Mouse (Mus musculus) embryonic fibroblast, embryonic 13.5 days (primary cell): ENCODE data around the gene Aunip. TPM values are rescaled to one million over a fixed set of nuclear protein-coding genes. Genes with fewer than 3 reads are reported as not detected.
A peak's percentile ranks its signal among the peaks of the same experiment; 100 is the strongest.

Source experiments
- H3K27ac ChIP-seq: 2 replicates; pipeline ENCODE4 v1.5.1; 2012; ENCODE audit warnings: low read length, control low read depth, inconsistent platforms; ENCODE audit not compliant: insufficient read depth
- H3K4me1 ChIP-seq: 2 replicates; pipeline ENCODE4 v1.6.1; 2011; ENCODE audit warnings: low read length; ENCODE audit not compliant: control insufficient read depth, insufficient read depth
- H3K4me3 ChIP-seq: 2 replicates; pipeline ENCODE4 v1.5.1; 2011; ENCODE audit warnings: mild to moderate bottlenecking, control low read depth, low read length; ENCODE audit not compliant: insufficient read depth
- CTCF ChIP-seq: IDR thresholded peaks from 2 replicates; pipeline ENCODE4 v1.5.1; 2011; ENCODE audit warnings: mild to moderate bottlenecking, control low read depth, low read length, moderate library complexity, borderline replicate concordance; ENCODE audit not compliant: insufficient read depth
- POLR2A ChIP-seq: IDR thresholded peaks from 2 replicates; pipeline ENCODE4 v1.6.1; 2011; ENCODE audit warnings: low read depth, mild to moderate bottlenecking, control low read depth, low read length, moderate library complexity
- polyA plus RNA-seq: library from polyadenylated mRNA; stranded (reverse); fragments of >200 nt; gene quantifications from 2 replicates; pipeline ENCODE4 v1.2.4, GENCODE M21; 2011; ENCODE audit warnings: low read depth; ENCODE audit not compliant: missing spikeins, insufficient read length

The Aunip gene
- polyA plus RNA-seq, 1 experiment: 9.7 TPM

DNA sequence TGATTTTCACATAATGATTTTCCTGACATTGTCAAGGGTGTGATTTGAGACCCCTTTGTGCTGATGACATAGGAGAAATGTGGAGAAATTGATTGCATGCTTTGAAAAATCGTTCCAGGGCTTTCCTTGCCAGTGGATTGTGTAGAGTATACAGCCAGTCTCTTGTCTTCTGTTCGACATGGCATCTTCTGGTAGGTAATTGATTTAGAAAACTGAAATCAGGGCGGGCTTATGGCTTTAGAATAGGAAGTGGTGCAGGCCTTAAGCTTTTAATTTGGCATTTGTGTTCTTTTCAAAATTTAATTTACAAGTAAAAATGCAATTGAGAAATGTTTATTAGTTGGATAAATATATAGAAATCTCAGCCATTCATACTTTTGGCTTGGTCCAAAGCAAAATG lies 40.8 kb upstream of the Aunip start:
- TF ChIP-seq CTCF (no peak), POLR2A (no peak)
- Histone ChIP-seq H3K4me1 (no peaks in the 10 kb centered on the region; the same call in 1 of the 2 replicates), H3K27ac (no peak overlapping the region), H3K4me3 (peak overlapping the region; percentile 22)

DNA sequence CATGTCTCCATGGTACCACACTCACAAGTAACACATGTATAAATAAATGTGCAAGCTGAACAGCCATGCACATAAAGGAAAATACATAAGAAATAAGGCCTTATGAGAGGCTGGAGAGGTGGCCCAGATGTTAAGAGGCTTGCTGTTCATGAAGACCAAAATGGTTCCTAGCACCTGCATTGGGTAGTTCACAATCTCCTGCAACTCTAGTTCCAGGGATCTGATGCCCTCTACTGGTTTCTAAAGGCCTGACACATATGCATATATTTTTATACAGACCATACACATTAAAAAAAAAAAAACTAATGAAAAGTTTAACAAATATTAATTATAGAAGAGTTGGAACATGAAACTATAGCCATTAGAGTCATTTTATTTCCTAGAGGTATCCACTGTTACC lies 39.3 kb upstream of the Aunip start:
- TF ChIP-seq POLR2A (no peak), CTCF (no peak)
- Histone ChIP-seq H3K4me1 (no peaks in the 10 kb centered on the region; the same call in 1 of the 2 replicates), H3K4me3 (no peak overlapping the region), H3K27ac (no peak overlapping the region)

DNA sequence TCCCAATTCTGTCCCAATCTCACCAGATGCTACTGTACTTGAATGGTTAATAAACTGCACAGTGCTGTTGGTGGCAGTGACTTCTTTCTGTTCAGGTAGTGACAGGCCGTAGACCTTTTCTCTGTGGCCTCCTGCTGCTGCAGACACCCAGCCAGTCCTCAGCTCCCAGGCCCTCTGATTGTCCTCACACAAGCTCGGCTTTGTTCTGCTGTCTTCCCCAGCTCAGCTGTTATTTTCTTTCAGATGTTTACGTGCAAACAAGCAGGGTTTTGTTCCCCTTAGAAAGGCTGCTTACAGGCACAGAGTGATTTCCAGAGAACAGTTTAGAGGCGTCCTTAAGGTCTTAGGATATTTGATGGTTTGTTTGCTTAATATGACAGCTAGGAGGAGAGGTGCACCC lies 37.0 kb upstream of the Aunip start:
- no peaks in the 10 kb centered on the region for H3K4me1 ChIP-seq
- no peak overlapping the region for H3K4me3 ChIP-seq
- no peak overlapping the region for H3K27ac ChIP-seq
- no peak for TF ChIP-seq CTCF

DNA sequence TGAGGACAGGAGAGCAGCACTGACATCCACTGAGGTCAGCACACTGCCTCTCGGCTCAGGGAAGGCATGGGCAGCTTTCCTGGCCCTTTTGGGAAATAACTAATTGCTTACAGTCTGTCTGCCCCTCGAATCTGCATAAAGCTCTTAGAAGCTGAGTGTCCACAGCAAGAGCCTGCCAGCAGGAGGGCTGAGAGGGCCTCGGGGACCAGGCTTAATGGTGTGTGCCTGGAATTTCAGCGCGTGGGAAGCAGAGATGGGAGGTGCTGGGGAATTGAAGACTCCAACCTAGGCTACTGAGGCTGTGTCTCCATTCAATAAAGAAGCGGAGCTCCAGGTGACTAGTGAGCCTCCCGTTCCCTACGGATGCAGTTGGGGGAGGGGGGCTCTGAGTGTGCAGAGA lies 36.6 kb upstream of the Aunip start:
- Histone ChIP-seq H3K27ac (no peak overlapping the region), H3K4me1 (no peaks in the 10 kb centered on the region), H3K4me3 (no peak overlapping the region)
- no peak for TF ChIP-seq POLR2A
- no peak for TF ChIP-seq CTCF

DNA sequence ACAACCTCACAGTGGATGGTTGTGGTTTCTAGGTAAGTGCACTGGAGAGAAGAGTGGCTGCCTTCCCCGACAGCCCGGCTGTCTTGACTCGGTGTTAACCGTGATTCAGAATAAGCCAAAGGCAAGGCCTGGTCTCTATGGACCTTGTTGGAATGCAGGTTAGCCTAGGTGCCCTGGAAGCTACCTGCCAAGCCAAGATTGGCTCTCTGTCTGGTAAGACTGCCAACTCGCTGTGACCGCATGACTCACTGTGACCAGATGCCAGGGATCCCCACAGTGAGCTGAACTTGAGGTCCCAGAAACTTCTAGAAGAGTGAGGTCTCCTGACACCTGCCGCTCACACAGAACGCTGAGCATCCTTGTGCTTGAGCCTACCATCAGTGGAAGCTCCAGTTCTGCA lies 33.9 kb upstream of the Aunip start:
- no peaks in the 10 kb centered on the region for H3K4me1 ChIP-seq
- no peak overlapping the region for H3K4me3 ChIP-seq
- TF ChIP-seq CTCF: no peak
- TF ChIP-seq POLR2A: no peak
- no peak overlapping the region for H3K27ac ChIP-seq

DNA sequence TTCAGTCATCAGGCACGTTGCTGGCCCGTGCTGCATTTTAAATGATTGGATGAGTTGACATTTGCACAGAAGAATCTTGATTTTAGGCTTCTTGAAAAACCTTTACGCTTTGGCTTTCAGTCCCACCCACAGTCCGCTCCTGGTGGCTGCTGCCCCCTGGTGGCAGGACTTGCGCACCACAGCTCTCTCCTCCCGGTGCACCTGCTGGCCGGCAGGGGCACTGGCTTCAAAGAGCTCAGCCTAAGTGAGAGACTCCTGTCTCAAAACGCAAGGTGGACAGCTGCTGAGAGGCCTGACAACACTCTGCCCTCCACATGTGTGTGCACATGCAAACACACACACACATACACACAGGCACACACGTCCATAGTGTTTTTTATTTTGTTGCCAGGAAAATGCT lies 32.8 kb upstream of the Aunip start:
- H3K4me1 ChIP-seq: no peaks in the 10 kb centered on the region; the same call in 1 of the 2 replicates
- no peak overlapping the region for H3K27ac ChIP-seq
- TF ChIP-seq POLR2A (no peak), CTCF (peak; percentile 99)
- no peak overlapping the region for H3K4me3 ChIP-seq

DNA sequence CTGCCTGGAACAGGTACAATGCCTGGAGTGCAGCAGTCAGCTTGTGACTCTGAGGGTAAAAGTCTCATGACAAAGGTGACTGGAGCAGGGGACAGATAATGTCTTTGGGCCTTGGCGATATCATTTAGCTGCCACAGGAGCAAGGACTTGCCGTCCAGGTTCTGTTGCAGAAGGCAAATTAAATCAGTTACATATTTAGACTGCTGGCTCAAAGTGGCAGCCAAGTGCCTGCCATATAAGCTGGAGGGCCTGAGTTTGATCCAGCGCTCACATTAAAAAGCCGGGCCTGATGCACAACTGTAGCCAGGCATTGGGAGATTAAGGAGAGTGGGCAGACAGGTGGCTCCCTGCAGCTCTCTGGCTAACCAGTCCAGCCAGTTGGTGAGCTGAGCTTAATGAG lies 31.0 kb upstream of the Aunip start:
- H3K4me1 ChIP-seq: no peaks in the 10 kb centered on the region; the same call in 1 of the 2 replicates
- H3K4me3 ChIP-seq: no peak overlapping the region
- TF ChIP-seq CTCF (no peak), POLR2A (no peak)
- H3K27ac ChIP-seq: no peak overlapping the region

DNA sequence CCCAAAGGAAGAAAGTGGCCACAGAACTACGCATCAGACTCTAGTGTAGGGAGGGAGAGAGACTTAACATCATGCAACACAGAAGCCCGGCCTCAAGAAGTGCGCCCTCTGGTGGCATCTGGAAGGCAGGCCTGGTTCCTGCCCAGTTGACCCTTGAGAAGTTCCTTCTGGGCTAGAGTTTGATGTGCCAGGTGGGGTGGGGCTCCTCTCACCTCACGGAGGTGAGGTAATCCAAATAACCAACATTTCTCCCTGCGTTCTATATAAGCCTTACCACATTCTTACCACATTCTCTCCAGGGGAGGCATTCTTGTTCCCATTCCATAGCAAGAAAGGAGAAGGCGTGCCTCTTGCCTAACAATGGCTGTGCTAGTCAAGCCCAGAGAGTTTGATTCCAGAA lies 29.9 kb upstream of the Aunip start:
- no peak overlapping the region for H3K4me3 ChIP-seq
- H3K27ac ChIP-seq: no peak overlapping the region
- no peaks in the 10 kb centered on the region; the same call in 1 of the 2 replicates for H3K4me1 ChIP-seq
- no peak for TF ChIP-seq POLR2A
- TF ChIP-seq CTCF: peak; percentile 71; the same call in 1 of the 2 replicates

DNA sequence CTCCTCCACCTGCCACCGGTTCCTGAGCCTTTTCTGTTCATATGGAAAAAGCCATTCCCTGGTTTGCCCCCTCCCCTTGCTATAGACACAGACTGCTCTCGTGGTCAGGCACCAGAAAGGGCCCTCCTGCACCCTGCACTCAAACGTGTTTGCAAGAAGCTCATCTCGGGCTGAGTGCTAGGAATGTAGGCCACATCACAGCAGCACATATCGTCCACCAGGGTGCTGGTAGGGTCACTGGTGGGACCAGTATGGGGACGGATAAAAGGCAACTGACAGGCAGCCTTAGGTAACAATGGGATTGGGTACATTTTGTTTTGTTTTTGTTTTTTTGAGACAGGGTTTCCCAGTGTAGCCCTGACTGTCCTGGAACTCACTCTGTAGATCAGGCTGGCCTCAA lies 29.5 kb upstream of the Aunip start:
- H3K4me1 ChIP-seq: no peaks in the 10 kb centered on the region; the same call in 1 of the 2 replicates
- no peak overlapping the region for H3K4me3 ChIP-seq
- TF ChIP-seq CTCF (no peak), POLR2A (no peak)
- H3K27ac ChIP-seq: no peak overlapping the region

DNA sequence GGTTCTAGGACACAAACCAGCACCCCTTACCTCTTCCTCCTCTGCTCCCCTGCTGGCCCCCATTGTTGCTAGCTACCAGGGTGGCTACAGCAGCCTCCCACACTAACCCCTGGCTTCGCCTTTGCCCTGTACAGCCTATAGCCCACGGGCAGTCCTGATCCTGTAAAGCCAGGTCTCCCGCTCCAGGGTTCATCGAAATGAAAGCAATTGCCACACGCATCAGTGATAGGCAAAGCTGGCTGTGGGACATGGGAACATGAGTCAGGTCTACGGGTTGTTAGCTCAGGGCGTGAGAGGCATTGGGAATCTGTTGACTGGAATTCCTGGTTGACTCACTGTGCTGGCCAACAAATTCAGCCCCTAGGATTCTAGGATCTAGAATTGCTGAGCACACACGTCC lies 28.4 kb upstream of the Aunip start:
- Histone ChIP-seq H3K4me1 (no peaks in the 10 kb centered on the region; the same call in 1 of the 2 replicates), H3K27ac (no peak overlapping the region), H3K4me3 (no peak overlapping the region)
- TF ChIP-seq CTCF (no peak), POLR2A (no peak)

DNA sequence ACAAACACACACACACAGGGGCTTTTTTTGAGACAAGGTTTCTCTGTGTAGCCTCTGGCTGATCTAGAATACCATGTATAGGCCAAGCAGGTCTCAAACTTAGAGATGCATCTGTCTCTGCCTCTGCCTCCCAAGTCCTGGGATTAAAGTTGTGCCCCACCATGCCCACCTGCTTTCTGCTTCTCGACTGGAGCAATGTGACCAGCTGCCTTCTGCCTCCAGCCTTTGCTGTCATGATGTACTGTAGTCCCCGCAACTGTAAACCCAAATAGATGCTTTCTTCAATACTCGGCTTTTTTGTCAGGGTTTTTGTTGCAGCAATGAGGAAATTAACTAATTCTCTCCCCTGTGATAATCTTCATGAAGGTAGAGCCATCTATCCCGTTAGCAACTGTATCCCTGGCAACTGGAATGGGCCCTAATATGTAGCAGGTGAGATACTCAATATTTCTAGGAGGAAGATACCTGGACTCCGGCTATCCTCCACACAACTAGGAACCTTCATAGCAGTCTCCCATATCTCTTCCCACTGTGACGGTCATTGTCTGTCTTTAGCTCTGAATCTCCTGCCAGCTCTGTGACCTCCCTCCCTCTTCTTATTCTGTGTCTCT lies 27.6 kb upstream of the Aunip start:
- H3K4me1 ChIP-seq: no peaks in the 10 kb centered on the region; the same call in 1 of the 2 replicates
- H3K27ac ChIP-seq: no peak overlapping the region
- H3K4me3 ChIP-seq: no peak overlapping the region
- no peak for TF ChIP-seq POLR2A
- TF ChIP-seq CTCF: no peak
